Mouse (Mus musculus) ES-Bruce4 (cell line): ENCODE measurements at regions not wholly inside any gene's neighbourhood (a gene's known extent, or its start where the extent isn't known, plus 50 kb on each side); places are given as distances from the start of the nearest gene placed in this dataset.

Experiments used
- H3K27ac ChIP-seq: 2 replicates; pipeline ENCODE4 v1.5.1; 2012; ENCODE audit warnings: low read length, inconsistent platforms; ENCODE audit not compliant: insufficient read depth
- H3K27me3 ChIP-seq: 2 replicates; pipeline ENCODE4 v1.6.1; 2012; ENCODE audit warnings: mild to moderate bottlenecking, low read length, inconsistent platforms; ENCODE audit not compliant: control insufficient read depth, poor library complexity, insufficient read depth, severe bottlenecking
- H3K36me3 ChIP-seq: 2 replicates; pipeline ENCODE4 v1.6.1; 2012; ENCODE audit warnings: inconsistent platforms, mild to moderate bottlenecking, low read length, moderate library complexity; ENCODE audit not compliant: control insufficient read depth, poor library complexity, insufficient read depth, severe bottlenecking
- H3K4me1 ChIP-seq: one replicate; pipeline ENCODE4 v1.8.1; 2011; ENCODE audit warnings: low read length; ENCODE audit not compliant: control insufficient read depth, insufficient read depth
- H3K4me3 ChIP-seq: 2 replicates; pipeline ENCODE4 v1.5.1; 2011; ENCODE audit warnings: low read depth, mild to moderate bottlenecking, low read length
- H3K9ac ChIP-seq: 2 replicates; pipeline ENCODE4 v1.6.1; 2012; ENCODE audit warnings: low read depth, mild to moderate bottlenecking, inconsistent platforms; ENCODE audit not compliant: poor library complexity, severe bottlenecking
- H3K9me3 ChIP-seq: replicated peaks from 2 replicates; pipeline ENCODE4 v1.6.1; 2012; ENCODE audit warnings: mild to moderate bottlenecking, low read length, inconsistent platforms; ENCODE audit not compliant: control insufficient read depth, poor library complexity, insufficient read depth, severe bottlenecking
- CTCF ChIP-seq: IDR thresholded peaks from one replicate; pipeline ENCODE4 v1.8.1; 2011; ENCODE audit warnings: low read depth, low read length
- EP300 ChIP-seq: IDR thresholded peaks from 2 replicates; pipeline ENCODE4 v1.6.1; 2011; ENCODE audit warnings: low read depth, low read length; ENCODE audit not compliant: insufficient read depth
- POLR2A ChIP-seq: IDR thresholded peaks from one replicate; pipeline ENCODE4 v1.8.1; 2011; ENCODE audit warnings: low read length; ENCODE audit not compliant: insufficient read depth

DNA sequence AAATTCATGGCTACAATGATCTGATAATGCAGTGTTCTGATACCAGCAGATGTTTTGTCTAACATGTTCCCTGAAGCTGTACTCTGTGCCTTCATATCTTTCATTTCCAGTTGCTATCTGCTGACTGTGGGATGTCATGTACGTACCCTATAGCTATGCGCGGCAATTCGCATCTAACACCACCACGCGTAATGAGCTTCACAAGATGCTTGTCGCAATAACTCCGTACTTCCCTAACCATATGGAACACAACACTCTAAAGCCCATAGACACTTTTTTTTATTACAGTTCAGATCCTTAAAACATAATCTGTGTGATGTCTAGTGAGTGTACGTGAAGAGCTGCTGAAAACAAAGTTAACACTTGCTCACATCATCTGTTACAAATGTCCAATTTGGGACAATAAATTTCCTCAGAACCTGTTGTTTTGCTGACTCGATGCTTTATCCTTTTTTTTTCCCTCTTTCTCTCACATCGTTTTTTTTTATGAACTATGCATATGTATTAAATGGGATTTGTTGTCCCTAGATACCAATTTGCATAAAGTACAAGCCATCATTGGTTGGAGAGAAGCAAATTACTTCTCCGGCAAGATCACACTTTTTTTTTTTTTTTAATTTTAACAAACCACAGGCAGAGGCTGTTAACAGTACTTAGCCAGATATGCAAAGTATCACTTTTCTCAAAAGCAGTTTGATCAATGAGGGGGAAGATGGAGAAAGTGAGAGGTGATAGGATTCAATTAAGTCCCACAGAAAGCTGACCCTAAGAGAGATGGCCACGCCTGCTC is 922.9 kb downstream of the 5730522E02Rik start:
- H3K27me3 ChIP-seq = no peaks in the 10 kb centered on the region
- no peaks in the 10 kb centered on the region for H3K4me1 ChIP-seq
- no peaks in the 10 kb centered on the region for H3K9me3 ChIP-seq
- no peak overlapping the region for H3K27ac ChIP-seq
- no peak for TF ChIP-seq POLR2A
- TF ChIP-seq EP300 = no peak
- no peak for TF ChIP-seq CTCF
- H3K36me3 ChIP-seq = no peaks in the 10 kb centered on the region
- no peak overlapping the region for H3K9ac ChIP-seq
- H3K4me3 ChIP-seq = no peak overlapping the region

DNA sequence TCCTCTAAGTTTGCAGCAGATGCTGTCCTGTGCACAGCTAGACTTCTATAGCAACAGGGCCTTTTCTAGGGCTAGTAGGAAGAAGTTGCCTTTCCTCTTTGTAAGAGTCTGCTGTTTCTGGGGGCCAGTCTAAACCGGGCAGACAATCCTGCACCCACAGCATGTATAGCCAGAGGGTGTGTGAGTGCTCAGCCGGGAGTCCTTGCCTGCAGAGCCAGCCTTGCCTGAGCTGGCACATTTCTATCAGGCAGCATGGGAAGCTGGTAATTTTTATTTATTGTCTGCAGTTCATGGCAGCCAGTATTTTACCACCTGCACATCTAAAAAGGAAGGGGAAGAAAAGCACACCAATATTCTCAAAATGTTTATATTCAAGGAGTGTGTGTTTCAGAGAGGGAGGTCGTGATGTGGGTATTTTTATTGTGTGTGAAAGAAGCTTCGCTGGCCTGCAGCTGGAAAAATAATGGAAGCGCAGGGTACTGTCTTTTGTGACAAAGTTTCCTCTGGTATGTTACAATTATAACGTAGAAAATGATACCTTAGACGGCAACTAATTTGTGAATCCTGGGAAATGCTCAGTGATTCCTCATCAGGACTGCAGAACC is 940.5 kb downstream of the 5730522E02Rik start:
- H3K27ac ChIP-seq = no peak overlapping the region

DNA sequence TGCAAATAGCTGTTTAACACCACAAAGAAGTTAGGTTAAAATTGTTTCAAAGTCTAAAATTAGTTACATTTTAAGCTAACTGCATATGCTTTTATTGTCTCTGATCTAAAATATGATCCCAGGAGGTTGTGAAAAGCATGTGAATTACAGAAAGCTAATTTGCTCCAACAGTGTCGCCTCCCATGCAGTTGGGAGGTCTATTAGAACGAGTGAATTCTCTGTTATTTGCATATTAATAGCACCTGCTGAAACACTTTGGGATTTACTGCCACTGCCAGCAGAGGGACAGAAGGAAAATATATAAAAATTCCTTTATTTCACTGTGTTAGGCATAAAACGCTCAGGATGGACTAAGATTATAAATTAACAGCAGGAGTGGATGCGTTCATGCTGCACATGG is 947.7 kb downstream of the 5730522E02Rik start:
- H3K4me1 ChIP-seq = no peaks in the 10 kb centered on the region
- no peak overlapping the region for H3K4me3 ChIP-seq
- no peak overlapping the region for H3K27ac ChIP-seq
- H3K9ac ChIP-seq = no peak overlapping the region
- H3K27me3 ChIP-seq = no peaks in the 10 kb centered on the region
- H3K9me3 ChIP-seq = no peaks in the 10 kb centered on the region
- no peaks in the 10 kb centered on the region for H3K36me3 ChIP-seq
- TF ChIP-seq EP300 = no peak

More for the DNA sequence above, 940.5 kb downstream of the 5730522E02Rik start:
- Histone ChIP-seq H3K36me3 (no peaks in the 10 kb centered on the region), H3K9me3 (no peaks in the 10 kb centered on the region), H3K9ac (no peak overlapping the region), H3K4me1 (no peaks in the 10 kb centered on the region), H3K4me3 (no peak overlapping the region), H3K27me3 (no peaks in the 10 kb centered on the region)
- TF ChIP-seq EP300 (no peak), CTCF (no peak), POLR2A (no peak)

DNA sequence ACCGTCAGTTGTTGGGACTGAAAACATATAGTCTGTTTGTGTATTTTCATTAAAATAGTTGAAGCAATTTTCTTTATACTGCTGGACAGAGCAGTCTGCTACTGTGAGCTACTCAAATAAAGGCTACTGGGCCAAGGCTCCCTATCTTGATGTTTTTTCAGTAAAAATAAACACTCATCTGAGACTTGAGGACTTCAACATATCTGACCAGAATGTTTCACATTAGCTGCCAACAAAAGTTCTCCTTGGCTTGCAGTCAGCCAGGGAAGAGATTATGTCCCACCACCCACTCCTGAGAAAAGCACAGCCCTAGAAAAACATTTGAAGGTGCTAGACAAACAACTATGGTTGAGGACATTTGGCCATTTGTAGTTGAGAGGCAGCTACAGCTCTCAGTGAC is 950.9 kb downstream of the 5730522E02Rik start:
- Histone ChIP-seq H3K27ac (no peak overlapping the region), H3K9ac (no peak overlapping the region), H3K4me1 (no peaks in the 10 kb centered on the region), H3K9me3 (no peaks in the 10 kb centered on the region), H3K4me3 (no peak overlapping the region), H3K36me3 (no peaks in the 10 kb centered on the region), H3K27me3 (no peaks in the 10 kb centered on the region)
- no peak for TF ChIP-seq EP300
- TF ChIP-seq CTCF = no peak
- TF ChIP-seq POLR2A = no peak

DNA sequence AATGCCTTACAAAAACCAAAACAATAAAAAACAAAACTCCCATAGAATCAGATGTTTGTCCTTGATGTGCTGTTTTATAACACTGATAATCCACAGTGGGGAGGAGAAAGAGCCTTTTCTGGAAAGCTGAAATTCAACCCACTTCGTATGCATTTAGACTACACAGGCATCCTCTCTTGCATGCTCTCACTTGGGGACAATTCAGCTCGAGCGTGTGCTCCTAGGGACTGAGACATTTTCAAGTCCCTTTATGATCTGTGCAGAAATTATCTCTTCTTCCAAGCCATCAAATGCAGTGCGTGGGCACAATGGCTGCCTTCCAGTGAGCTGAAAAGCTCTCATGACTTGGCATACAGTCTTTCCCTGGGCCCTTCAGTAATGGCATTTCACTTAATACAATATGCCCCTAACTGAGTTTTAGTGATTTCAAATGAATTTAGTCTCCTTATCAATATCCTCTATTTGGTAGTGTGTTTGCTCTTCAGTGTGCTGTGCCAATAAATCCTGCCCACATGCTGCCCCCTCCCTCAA is 977.1 kb downstream of the 5730522E02Rik start:
- Histone ChIP-seq H3K4me1 (no peaks in the 10 kb centered on the region), H3K27ac (no peak overlapping the region), H3K4me3 (no peak overlapping the region), H3K9me3 (no peaks in the 10 kb centered on the region), H3K27me3 (no peaks in the 10 kb centered on the region), H3K36me3 (no peaks in the 10 kb centered on the region), H3K9ac (no peak overlapping the region)
- no peak for TF ChIP-seq EP300
- no peak for TF ChIP-seq CTCF
- no peak for TF ChIP-seq POLR2A
